Mouse (Mus musculus) heart, adult 2 months (tissue): ENCODE data around the gene 9430015G10Rik. TPM values are rescaled to one million over a fixed set of nuclear protein-coding genes. Genes with fewer than 3 reads are reported as not detected.

Experiments
- DNase-seq, 2 experiments: peaks; one replicate each; pipeline ENCODE4 v3.0.0; 2021
- H3K27ac ChIP-seq: fragments of 200-600 bp; 2 replicates; pipeline ENCODE4 v1.8.1; 2022
- H3K27me3 ChIP-seq: fragments of 200-500 bp; 2 replicates; pipeline ENCODE4 v1.6.1; 2012; ENCODE audit warnings: mild to moderate bottlenecking, low read length, inconsistent platforms, mixed read lengths; ENCODE audit not compliant: control insufficient read depth, insufficient read depth
- H3K36me3 ChIP-seq: fragments of 200-500 bp; 2 replicates; pipeline ENCODE4 v1.6.1; 2012; ENCODE audit warnings: low read length, inconsistent platforms; ENCODE audit not compliant: control insufficient read depth, insufficient read depth
- H3K4me1 ChIP-seq: fragments of 200-500 bp; 2 replicates; pipeline ENCODE4 v1.6.1; 2011; ENCODE audit warnings: low read length; ENCODE audit not compliant: control insufficient read depth, insufficient read depth
- H3K4me3 ChIP-seq: fragments of 200-600 bp; 2 replicates; pipeline ENCODE4 v1.8.1; 2022
- H3K79me2 ChIP-seq: fragments of 200-500 bp; replicated peaks from 2 replicates; pipeline ENCODE4 v1.6.1; 2012; ENCODE audit warnings: mild to moderate bottlenecking, inconsistent platforms, low read length, moderate library complexity, mixed read lengths; ENCODE audit not compliant: control insufficient read depth, insufficient read depth
- H3K9ac ChIP-seq: fragments of 200-500 bp; 2 replicates; pipeline ENCODE4 v1.6.1; 2012; ENCODE audit warnings: low read depth, mild to moderate bottlenecking, control low read depth, inconsistent platforms, low read length, mixed read lengths
- CTCF ChIP-seq: fragments of 200-600 bp; IDR thresholded peaks from 2 replicates; pipeline ENCODE4 v1.8.1; 2022; ENCODE audit warnings: antibody characterized with exemption, mild to moderate bottlenecking, moderate library complexity
- EP300 ChIP-seq: fragments of 200-500 bp; IDR thresholded peaks from 2 replicates; pipeline ENCODE4 v1.6.1; 2011; ENCODE audit warnings: low read depth, low read length, control low read depth; ENCODE audit not compliant: insufficient read depth
- POLR2A ChIP-seq: fragments of 200-500 bp; IDR thresholded peaks from 2 replicates; pipeline ENCODE4 v1.6.1; 2011; ENCODE audit warnings: mild to moderate bottlenecking, low read depth, low read length, control low read depth; ENCODE audit not compliant: insufficient read depth
- WGBS: fragments of 180-500 bp; shearing (Covaris S2); methylation state at CpG from one replicate; pipeline ENCODE4 v1.1.7; 2018; 5-methylcytosine and 5-hydroxymethylcytosine counted together
- intact Hi-C: fragments of 180-260 bp; cut with DNase I; formaldehyde crosslinking; loops from one replicate; pipeline ENCODE4 v1.15.1; 2025
- polyA plus RNA-seq: library from polyadenylated mRNA; depleted of rRNA; stranded (reverse); fragments of >200 nt; gene quantifications from 2 replicates; pipeline ENCODE4 v1.2.3, GENCODE M21; 2012
- total RNA-seq, 2 experiments: library from RNA; stranded (reverse); gene quantifications; 2 replicates each; pipeline ENCODE4 v1.2.3; 2021

9430015G10Rik gene
- total and polyA plus RNA-seq, 3 experiments, result 1.7 to 5.9 (median 3.5) TPM

- Histone ChIP-seq H3K79me2 (no peaks in the 10 kb centered on the region), H3K27me3 (no peaks in the 10 kb centered on the region), H3K9ac (no peak overlapping the region), H3K36me3 (no peaks in the 10 kb centered on the region), H3K27ac (no peak overlapping the region), H3K4me3 (no peak overlapping the region), H3K4me1 (no peaks in the 10 kb centered on the region)
- DNase-seq, result no peak
- 47% methylated on average over 5 of the region's 5 CpGs for whole genome bisulfite sequencing
- intact Hi-C loops, result no loop called here
- TF ChIP-seq POLR2A (no peak), CTCF (no peak), EP300 (no peak)
Observed at GRCm38 (mm10) chr4:156128746-156129145, 19.0 kb downstream of the 9430015G10Rik start.

GRCm38 (mm10) chr4:156130436-156130835 lies 20.7 kb downstream of the 9430015G10Rik start, which contains the start of gene Rnf223:
TSS of gene Rnf223 (plus strand) at chr4:156130513.
- WGBS, result 82% methylated on average over 15 of the region's 15 CpGs
- no peaks in the 10 kb centered on the region for H3K36me3 ChIP-seq

GRCm38 (mm10) chr4:156130940-156131339 lies 21.2 kb downstream of the 9430015G10Rik start:
- H3K36me3 ChIP-seq, result no peaks in the 10 kb centered on the region
- no peaks in the 10 kb centered on the region for H3K79me2 ChIP-seq
- H3K9ac ChIP-seq, result no peak overlapping the region
- DNase-seq, result no peak
- 85% methylated on average over 10 of the region's 10 CpGs for WGBS
- H3K27ac ChIP-seq, result no peak overlapping the region
- no peak for TF ChIP-seq EP300
- no peak for TF ChIP-seq POLR2A
- TF ChIP-seq CTCF, result no peak
- no peak overlapping the region for H3K4me3 ChIP-seq
- no peaks in the 10 kb centered on the region for H3K4me1 ChIP-seq
- intact Hi-C loops, result no loop called here
- H3K27me3 ChIP-seq, result no peaks in the 10 kb centered on the region

More at GRCm38 (mm10) chr4:156130436-156130835, 20.7 kb downstream of the 9430015G10Rik start, which contains the start of gene Rnf223:
- Histone ChIP-seq H3K4me3 (no peak within 1 kb of the TSS), H3K9ac (no peak within 1 kb of the TSS), H3K27ac (no peak within 1 kb of the TSS), H3K27me3 (no peaks in the 10 kb centered on the region), H3K4me1 (no peaks in the 10 kb centered on the region), H3K79me2 (no peaks in the 10 kb centered on the region)
- intact Hi-C loops, result no loop called here
- no peak for TF ChIP-seq EP300
- no peak for TF ChIP-seq CTCF
- no peak for TF ChIP-seq POLR2A
- no peak for DNase-seq

GRCm38 (mm10) chr4:156133334-156133733 lies 23.6 kb downstream of the 9430015G10Rik start:
- DNase-seq, result no peak
- no peaks in the 10 kb centered on the region for H3K36me3 ChIP-seq
- intact Hi-C loops, result no loop called here
- H3K9ac ChIP-seq, result no peak overlapping the region
- TF ChIP-seq CTCF, result no peak
- no peak for TF ChIP-seq POLR2A
- H3K27me3 ChIP-seq, result no peaks in the 10 kb centered on the region
- 62% methylated on average over 5 of the region's 5 CpGs for WGBS
- no peaks in the 10 kb centered on the region for H3K4me1 ChIP-seq
- H3K79me2 ChIP-seq, result no peaks in the 10 kb centered on the region
- no peak overlapping the region; the same call in none of the 2 replicates for H3K27ac ChIP-seq
- no peak overlapping the region for H3K4me3 ChIP-seq

- H3K27ac ChIP-seq, result peak overlapping the region; percentile 20; the same call in 1 of the 2 replicates
- no peak for TF ChIP-seq POLR2A
- no peak for TF ChIP-seq EP300
- no peak for TF ChIP-seq CTCF
- H3K27me3 ChIP-seq, result no peaks in the 10 kb centered on the region
- no peaks in the 10 kb centered on the region for H3K4me1 ChIP-seq
- H3K79me2 ChIP-seq, result no peaks in the 10 kb centered on the region
- no peaks in the 10 kb centered on the region for H3K36me3 ChIP-seq
- WGBS, result 79% methylated on average over 12 of the region's 12 CpGs
- intact Hi-C loops, result no loop called here
- no peak overlapping the region for H3K4me3 ChIP-seq
- H3K9ac ChIP-seq, result no peak overlapping the region
- DNase-seq, result no peak
Observed at GRCm38 (mm10) chr4:156133943-156134605, 24.3 kb downstream of the 9430015G10Rik start.

- no peak overlapping the region for H3K27ac ChIP-seq
- TF ChIP-seq EP300, result no peak
- TF ChIP-seq POLR2A, result no peak
- TF ChIP-seq CTCF, result no peak
- no peaks in the 10 kb centered on the region for H3K27me3 ChIP-seq
- no peak for DNase-seq
- no peaks in the 10 kb centered on the region for H3K79me2 ChIP-seq
- no peak overlapping the region for H3K9ac ChIP-seq
- no peaks in the 10 kb centered on the region for H3K4me1 ChIP-seq
- H3K36me3 ChIP-seq, result no peaks in the 10 kb centered on the region
- intact Hi-C loops, result no loop called here
- WGBS, result 90% methylated on average over 13 of the region's 13 CpGs
- no peak overlapping the region for H3K4me3 ChIP-seq
Observed at GRCm38 (mm10) chr4:156135112-156135511, 25.3 kb downstream of the 9430015G10Rik start.
